ENCODE assay signal across 15 mouse cellular contexts in genomic region chr5:46182157-46182556, GRCm38 (mm10).
A peak's percentile ranks its signal among the peaks of the same experiment; 100 is the strongest.
DNase-seq lines count a peak whose midpoint lies in the region; ATAC-seq and TF ChIP-seq lines count a peak whose summit lies in the region.
"Had no signal": no experiment of that assay in that cellular context is flagged by ENCODE, and none has a peak within 500 bp of the region (broad histone marks: within the 10 kb centered on the region; RNA-seq: fewer than 3 reads in every experiment).

No protein-coding gene starts in this region.

- DNase-seq in cerebellum, postnatal 14 days, result peak; percentile 19 to 26
- DNase-seq in limb, embryonic 11.5 days (ENCODE audit: low spot score), result no peak
- no peak for DNase-seq in limb, embryonic 10.5 days (ENCODE audit: low spot score)
- DNase-seq in kidney, adult 8-10 months, result peak; percentile 63 to 73
- DNase-seq in midbrain, postnatal 0 days (ENCODE audit: low spot score), result peak; percentile 27
- no peak for DNase-seq in T-cell, adult 2 months (ENCODE audit: low spot score)
- DNase-seq: gastrocnemius, postnatal 14 days; thymus, postnatal 25 days had no signal

- H3K9me3 ChIP-seq in limb, embryonic 11.5 days (ENCODE audit: control insufficient read depth, low read length), result no peaks in the 10 kb centered on the region
- no peaks in the 10 kb centered on the region for H3K9me3 ChIP-seq in limb, embryonic 10.5 days (replicated peaks)
- H3K9me3 ChIP-seq in midbrain, postnatal 0 days (ENCODE audit: low read length), result no peaks in the 10 kb centered on the region
- H3K9me3 ChIP-seq: G1E; neural tube, embryonic 12.5 days had no signal

- 71% methylated on average over 2 of the region's 2 CpGs for WGBS in limb, embryonic 11.5 days
- 74% methylated on average over 2 of the region's 2 CpGs for WGBS in limb, embryonic 10.5 days
- 60% methylated on average over 2 of the region's 2 CpGs for WGBS in midbrain, postnatal 0 days

- no peaks in the 10 kb centered on the region for H3K27me3 ChIP-seq in limb, embryonic 11.5 days (ENCODE audit: control insufficient read depth, insufficient read depth, low read length)
- H3K27me3 ChIP-seq in limb, embryonic 10.5 days (ENCODE audit: low read depth, poor library complexity, severe bottlenecking), result no peaks in the 10 kb centered on the region
- no peaks in the 10 kb centered on the region for H3K27me3 ChIP-seq in midbrain, postnatal 0 days (ENCODE audit: insufficient read depth, low read length)
- H3K27me3 ChIP-seq: neural tube, embryonic 12.5 days had no signal

- TF ChIP-seq CTCF in midbrain, postnatal 0 days (IDR thresholded peaks at IDR 0.05), result no peak

- no peak overlapping the region for H3K9ac ChIP-seq in limb, embryonic 11.5 days (ENCODE audit: low read length)
- H3K9ac ChIP-seq in midbrain, postnatal 0 days (replicated peaks; ENCODE audit: low read length, poor library complexity, severe bottlenecking), result no peak overlapping the region
- H3K9ac ChIP-seq: hindbrain, embryonic 14.5 days; liver, embryonic 14.5 days; neural tube, embryonic 12.5 days had no signal

- no peaks in the 10 kb centered on the region for H3K4me1 ChIP-seq in limb, embryonic 11.5 days (ENCODE audit: control insufficient read depth, insufficient read depth, low read length)
- H3K4me1 ChIP-seq in limb, embryonic 10.5 days, result 0 out of 2 replicates have a peak, but pooled peaks cover 3% of the 10 kb centered on the region
- no peaks in the 10 kb centered on the region for H3K4me1 ChIP-seq in midbrain, postnatal 0 days (ENCODE audit: insufficient read depth, low read length)
- H3K4me1 ChIP-seq: neural tube, embryonic 12.5 days had no signal

- ATAC-seq in cerebellum, adult (ENCODE audit: insufficient number of reproducible peaks, low FRiP score, low TSS enrichment), result no peak
- ATAC-seq in limb, embryonic 11.5 days (ENCODE audit: insufficient number of reproducible peaks, low FRiP score, low TSS enrichment, low read depth), result 0 out of 2 replicates have a peak, but pooled peaks have one; percentile 47
- ATAC-seq in midbrain, postnatal 0 days (ENCODE audit: low FRiP score), result peak; percentile 47; the same call in 1 of the 2 replicates
- no peak for ATAC-seq in megakaryocyte-erythroid progenitor cell, adult 5-6 weeks (replicated peaks; ENCODE audit: low FRiP score, low TSS enrichment, poor library complexity, severe bottlenecking)
- ATAC-seq: activated CD4-positive, CD25-positive, alpha-beta regulatory T cell, adult 4 months had no signal

- no peaks in the 10 kb centered on the region for H3K36me3 ChIP-seq in limb, embryonic 11.5 days (ENCODE audit: control insufficient read depth, insufficient read depth, low read length)
- H3K36me3 ChIP-seq in limb, embryonic 10.5 days, result no peaks in the 10 kb centered on the region
- no peaks in the 10 kb centered on the region for H3K36me3 ChIP-seq in midbrain, postnatal 0 days (ENCODE audit: insufficient read depth, low read length)
- H3K36me3 ChIP-seq: G1E; neural tube, embryonic 12.5 days had no signal

- H3K27ac ChIP-seq in limb, embryonic 11.5 days (replicated peaks; ENCODE audit: low read depth, low read length), result no peak overlapping the region
- H3K27ac ChIP-seq in limb, embryonic 10.5 days, result no peak overlapping the region
- H3K27ac ChIP-seq in midbrain, postnatal 0 days (ENCODE audit: low read depth, low read length), result no peak overlapping the region
- H3K27ac ChIP-seq: hindbrain, embryonic 14.5 days; liver, embryonic 14.5 days; neural tube, embryonic 12.5 days had no signal

- H3K4me2 ChIP-seq in limb, embryonic 11.5 days (ENCODE audit: low read depth, severe bottlenecking), result no peak overlapping the region
- H3K4me2 ChIP-seq in midbrain, postnatal 0 days (ENCODE audit: low read depth, low read length, poor library complexity, severe bottlenecking), result no peak overlapping the region
- H3K4me2 ChIP-seq: hindbrain, embryonic 14.5 days; neural tube, embryonic 12.5 days had no signal

- H3K4me3 ChIP-seq in limb, embryonic 11.5 days (ENCODE audit: low read depth, low read length), result no peak overlapping the region
- no peak overlapping the region for H3K4me3 ChIP-seq in limb, embryonic 10.5 days
- H3K4me3 ChIP-seq in midbrain, postnatal 0 days (ENCODE audit: low read depth, low read length), result no peak overlapping the region
- H3K4me3 ChIP-seq: neural tube, embryonic 12.5 days had no signal

Comparison
In these comparisons a context has a peak if more than half of its experiments do, and no peak if none do; other contexts are left out.
1. DNase-seq: peak in cerebellum, postnatal 14 days (2 of 2), kidney, adult 8-10 months (2 of 2) and midbrain, postnatal 0 days (single experiment); none in limb, embryonic 11.5 days (single experiment), limb, embryonic 10.5 days (single experiment) and T-cell, adult 2 months (single experiment).
2. ATAC-seq: peak in limb, embryonic 11.5 days (single experiment) and midbrain, postnatal 0 days (single experiment); none in cerebellum, adult (single experiment) and megakaryocyte-erythroid progenitor cell, adult 5-6 weeks (single experiment).